20 mouse cellular contexts compared by ENCODE assay signal in the genomic region with DNA sequence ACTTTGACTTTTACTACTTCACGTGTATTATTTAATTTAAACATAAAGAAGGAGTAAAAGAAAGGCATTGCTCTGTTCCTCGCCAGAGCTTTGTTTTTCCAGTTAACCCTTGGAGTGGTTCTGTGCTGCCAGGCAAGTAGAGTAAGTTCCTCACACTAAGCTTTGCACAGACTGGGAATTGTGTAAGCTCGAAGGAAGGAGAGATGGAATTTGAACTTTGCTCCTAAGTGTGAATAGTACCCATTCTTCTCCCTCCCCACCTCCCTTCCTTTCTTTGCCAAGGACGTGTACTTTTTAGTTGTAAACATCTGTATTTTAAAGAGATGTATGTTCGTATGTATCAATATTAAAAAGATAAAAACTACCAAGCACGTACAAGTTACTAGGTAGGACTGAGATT.
"Had no signal": no experiment of that assay in that cellular context is flagged by ENCODE, and none has a peak within 500 bp of the region (broad histone marks: within the 10 kb centered on the region; RNA-seq: fewer than 3 reads in every experiment).

No protein-coding gene starts in this region.

- H3K9me3 ChIP-seq: liver, embryonic 12.5 days; liver, embryonic 15.5 days; lung, embryonic 15.5 days; megakaryocyte, embryonic 14.5 days; midbrain, embryonic 10.5 days; midbrain, embryonic 13.5 days; neural tube, embryonic 13.5 days; stomach, embryonic 15.5 days had no signal

- H3K4me3 ChIP-seq: layer of hippocampus, adult 2 months; left cerebral cortex, adult 2 months; liver, embryonic 12.5 days; liver, embryonic 15.5 days; lung, embryonic 15.5 days; megakaryocyte, embryonic 14.5 days; midbrain, embryonic 10.5 days; midbrain, embryonic 13.5 days; myocyte; neural tube, embryonic 13.5 days; stomach, embryonic 15.5 days had no signal

- H3K27me3 ChIP-seq: liver, embryonic 12.5 days; liver, embryonic 15.5 days; lung, embryonic 15.5 days; megakaryocyte, embryonic 14.5 days; midbrain, embryonic 13.5 days; neural tube, embryonic 13.5 days; stomach, embryonic 15.5 days had no signal

- ATAC-seq: liver, embryonic 12.5 days; midbrain, embryonic 13.5 days; midbrain, embryonic 16.5 days had no signal

- H3K9ac ChIP-seq: liver, embryonic 12.5 days; liver, embryonic 15.5 days; lung, embryonic 15.5 days; midbrain, embryonic 13.5 days; neural tube, embryonic 13.5 days; stomach, embryonic 15.5 days had no signal

- DNase-seq: layer of hippocampus, postnatal 36 days; lung, adult 18-20 months; lung, postnatal 10 days; lung, postnatal 36 days; retina, postnatal 1 day; right cerebral cortex, postnatal 25 days; spleen, adult 18-20 months; thymus, postnatal 36 days had no signal

- H3K27ac ChIP-seq: left cerebral cortex, adult 2 months; liver, embryonic 12.5 days; liver, embryonic 15.5 days; lung, embryonic 15.5 days; midbrain, embryonic 10.5 days; midbrain, embryonic 13.5 days; neural tube, embryonic 13.5 days; stomach, embryonic 15.5 days had no signal

- H3K4me2 ChIP-seq: liver, embryonic 12.5 days; liver, embryonic 15.5 days; lung, embryonic 15.5 days; midbrain, embryonic 13.5 days; neural tube, embryonic 13.5 days; stomach, embryonic 15.5 days had no signal

- H3K36me3 ChIP-seq: liver, embryonic 12.5 days; liver, embryonic 15.5 days; lung, embryonic 15.5 days; midbrain, embryonic 13.5 days; neural tube, embryonic 13.5 days; stomach, embryonic 15.5 days had no signal

- H3K4me1 ChIP-seq: stomach, embryonic 15.5 days had no signal
